Mouse (Mus musculus): ENCODE measurements at regions not wholly inside any gene's neighbourhood (a gene's known extent, or its start where the extent isn't known, plus 50 kb on each side); places are given as distances from the start of the nearest gene placed in this dataset.

GRCm38 (mm10) chr17:15640776-15641175, 64.0 kb upstream of the Chd1 start:
- Histone ChIP-seq H3K4me2 (ENCODE audit: low read length) (no peak overlapping the region), H3K4me3 (replicated peaks; ENCODE audit: low read depth, low read length) (no peak overlapping the region), H3K36me3 (ENCODE audit: insufficient read depth, low read length) (no peaks in the 10 kb centered on the region), H3K27me3 (ENCODE audit: insufficient read depth, low read length) (no peaks in the 10 kb centered on the region), H3K4me1 (replicated peaks; ENCODE audit: insufficient read depth, low read length) (no peaks in the 10 kb centered on the region), H3K9me3 (replicated peaks; ENCODE audit: low read length) (no peaks in the 10 kb centered on the region), H3K9ac (ENCODE audit: low read depth, low read length) (no peak overlapping the region), H3K27ac (no peak overlapping the region)
- TF ChIP-seq CTCF (IDR thresholded peaks at IDR 0.05; ENCODE audit: low read depth), result no peak
- WGBS, result 84% methylated on average over 3 of the region's 3 CpGs
- no peak for DNase-seq (ENCODE audit: low spot score)
- ATAC-seq (replicated peaks; ENCODE audit: low FRiP score, low read depth), result no peak

GRCm38 (mm10) chr17:15641764-15642163, 63.0 kb upstream of the Chd1 start:
- ATAC-seq (replicated peaks; ENCODE audit: low FRiP score, low read depth) (no peak), DNase-seq (ENCODE audit: low spot score) (no peak)
- Histone ChIP-seq H3K9ac (ENCODE audit: low read depth, low read length) (no peak overlapping the region), H3K4me1 (replicated peaks; ENCODE audit: insufficient read depth, low read length) (no peaks in the 10 kb centered on the region), H3K4me3 (replicated peaks; ENCODE audit: low read depth, low read length) (no peak overlapping the region), H3K27me3 (ENCODE audit: insufficient read depth, low read length) (no peaks in the 10 kb centered on the region), H3K4me2 (ENCODE audit: low read length) (no peak overlapping the region), H3K9me3 (replicated peaks; ENCODE audit: low read length) (no peaks in the 10 kb centered on the region), H3K36me3 (ENCODE audit: insufficient read depth, low read length) (no peaks in the 10 kb centered on the region), H3K27ac (no peak overlapping the region)
- WGBS, result 73% methylated on average over 3 of the region's 3 CpGs
- no peak for TF ChIP-seq CTCF (IDR thresholded peaks at IDR 0.05; ENCODE audit: low read depth)

GRCm38 (mm10) chr17:15646768-15647167, 58.0 kb upstream of the Chd1 start:
- no peak for ATAC-seq (replicated peaks; ENCODE audit: low FRiP score, low read depth)
- no peak overlapping the region for H3K4me3 ChIP-seq (replicated peaks; ENCODE audit: low read depth, low read length)
- TF ChIP-seq CTCF (IDR thresholded peaks at IDR 0.05; ENCODE audit: low read depth), result no peak
- no peak overlapping the region for H3K27ac ChIP-seq
- 6% methylated on average over 1 of the region's 1 CpGs for WGBS
- H3K9ac ChIP-seq (ENCODE audit: low read depth, low read length), result no peak overlapping the region
- no peaks in the 10 kb centered on the region for H3K27me3 ChIP-seq (ENCODE audit: insufficient read depth, low read length)
- H3K9me3 ChIP-seq (replicated peaks; ENCODE audit: low read length), result no peaks in the 10 kb centered on the region
- H3K4me2 ChIP-seq (ENCODE audit: low read length), result no peak overlapping the region
- no peaks in the 10 kb centered on the region for H3K4me1 ChIP-seq (replicated peaks; ENCODE audit: insufficient read depth, low read length)
- peak; percentile 37 for DNase-seq (ENCODE audit: low spot score)
- no peaks in the 10 kb centered on the region for H3K36me3 ChIP-seq (ENCODE audit: insufficient read depth, low read length)

- ATAC-seq (replicated peaks; ENCODE audit: low FRiP score, low read depth) (0 out of 2 replicates have a peak, but pooled peaks have one; percentile 43), DNase-seq (ENCODE audit: low spot score) (peak; percentile 29)
- no peak overlapping the region for H3K4me3 ChIP-seq (replicated peaks; ENCODE audit: low read depth, low read length)
- H3K9me3 ChIP-seq (replicated peaks; ENCODE audit: low read length), result no peaks in the 10 kb centered on the region
- H3K27ac ChIP-seq, result no peak overlapping the region
- H3K4me2 ChIP-seq (ENCODE audit: low read length), result peak overlapping the region; percentile 6; the same call in 1 of the 2 replicates
- no peaks in the 10 kb centered on the region for H3K4me1 ChIP-seq (replicated peaks; ENCODE audit: insufficient read depth, low read length)
- TF ChIP-seq CTCF (IDR thresholded peaks at IDR 0.05; ENCODE audit: low read depth), result no peak
- H3K36me3 ChIP-seq (ENCODE audit: insufficient read depth, low read length), result no peaks in the 10 kb centered on the region
- 19% methylated on average over 8 of the region's 8 CpGs for WGBS
- no peaks in the 10 kb centered on the region for H3K27me3 ChIP-seq (ENCODE audit: insufficient read depth, low read length)
- no peak overlapping the region for H3K9ac ChIP-seq (ENCODE audit: low read depth, low read length)
These were observed 54.6 kb upstream of the Chd1 start for GRCm38 (mm10) chr17:15650089-15650742.

GRCm38 (mm10) chr17:15651869-15652268, 52.9 kb upstream of the Chd1 start:
- H3K4me1 ChIP-seq (replicated peaks; ENCODE audit: insufficient read depth, low read length), result no peaks in the 10 kb centered on the region
- ATAC-seq (replicated peaks; ENCODE audit: low FRiP score, low read depth) (no peak), DNase-seq (ENCODE audit: low spot score) (no peak)
- TF ChIP-seq CTCF (IDR thresholded peaks at IDR 0.05; ENCODE audit: low read depth), result no peak
- WGBS, result 81% methylated on average over 3 of the region's 3 CpGs
- no peaks in the 10 kb centered on the region for H3K9me3 ChIP-seq (replicated peaks; ENCODE audit: low read length)
- H3K4me2 ChIP-seq (ENCODE audit: low read length), result no peak overlapping the region
- H3K9ac ChIP-seq (ENCODE audit: low read depth, low read length), result no peak overlapping the region
- no peak overlapping the region for H3K27ac ChIP-seq
- no peaks in the 10 kb centered on the region for H3K27me3 ChIP-seq (ENCODE audit: insufficient read depth, low read length)
- no peak overlapping the region for H3K4me3 ChIP-seq (replicated peaks; ENCODE audit: low read depth, low read length)
- no peaks in the 10 kb centered on the region for H3K36me3 ChIP-seq (ENCODE audit: insufficient read depth, low read length)
